Mouse (Mus musculus) neural tube, embryonic 14.5 days (tissue): ENCODE results near the gene Sirt6. TPM values are rescaled to one million over a fixed set of nuclear protein-coding genes. Genes with fewer than 3 reads are reported as not detected.
A peak's percentile ranks its signal among the peaks of the same experiment; 100 is the strongest.

Experiments
- ATAC-seq: fragments of 200-750 bp; cut with Nextera tagmentation; 2 replicates; pipeline ENCODE4 v1.8.0; 2017; ENCODE audit warnings: low read depth, mild to moderate bottlenecking, moderate TSS enrichment, moderate library complexity
- H3K27ac ChIP-seq: fragments of 300-500 bp; sonication (generic); 2 replicates; pipeline ENCODE4 v1.5.1; 2014; ENCODE audit warnings: low read depth, mild to moderate bottlenecking, control low read depth, low read length, moderate library complexity, mixed read lengths
- H3K27me3 ChIP-seq: fragments of 300-500 bp; sonication (generic); 2 replicates; pipeline ENCODE4 v1.6.1; 2014; ENCODE audit warnings: low read length; ENCODE audit not compliant: control insufficient read depth, insufficient read depth
- H3K36me3 ChIP-seq: fragments of 300-500 bp; sonication (generic); 2 replicates; pipeline ENCODE4 v1.6.1; 2014; ENCODE audit warnings: low read length, mixed read lengths; ENCODE audit not compliant: control insufficient read depth, insufficient read depth
- H3K4me1 ChIP-seq: fragments of 300-500 bp; sonication (generic); 2 replicates; pipeline ENCODE4 v1.6.1; 2014; ENCODE audit warnings: low read length; ENCODE audit not compliant: control insufficient read depth, insufficient read depth
- H3K4me2 ChIP-seq: fragments of 300-500 bp; sonication (generic); 2 replicates; pipeline ENCODE4 v1.6.1; 2014; ENCODE audit warnings: mild to moderate bottlenecking, low read depth, low read length, control low read depth
- H3K4me3 ChIP-seq: fragments of 300-500 bp; sonication (generic); 2 replicates; pipeline ENCODE4 v1.5.1; 2014; ENCODE audit warnings: low read depth, low read length, control low read depth, mixed read lengths
- H3K9ac ChIP-seq: fragments of 300-500 bp; sonication (generic); replicated peaks from 2 replicates; pipeline ENCODE4 v1.6.1; 2014; ENCODE audit warnings: low read depth, mild to moderate bottlenecking, control low read depth, low read length, mixed read lengths
- H3K9me3 ChIP-seq: fragments of 300-500 bp; sonication (generic); 2 replicates; pipeline ENCODE4 v1.6.1; 2016; ENCODE audit warnings: low read length; ENCODE audit not compliant: control insufficient read depth
- WGBS: fragments of 180-500 bp; shearing (Covaris S2); extraction: QIAGEN DNeasy Blood & Tissue Kit; methylation state at CpG from one replicate; pipeline ENCODE4 v1.1.7; 2014; 5-methylcytosine and 5-hydroxymethylcytosine counted together
- polyA plus RNA-seq: library from polyadenylated mRNA; unstranded; fragments of >200 nt; fragmentation: Nextera tagmentation; extraction: Ambion mirVana; gene quantifications from 2 replicates; pipeline ENCODE4 v1.2.1, GENCODE M21; 2014

The Sirt6 gene
- polyA plus RNA-seq, 1 experiment from 2014 or later, result 53.6 TPM

GRCm38 (mm10) chr10:81605974-81606751 is 21.4 kb downstream of the Sirt6 start, which contains the start of gene BC025920:
BC025920 (plus strand) TSS chr10:81606270.
- peak within 1 kb of the TSS; percentile 53 for H3K9ac ChIP-seq
- peaks cover 9% of the 10 kb centered on the region; the same call in 1 of the 2 replicates for H3K4me1 ChIP-seq
- H3K27me3 ChIP-seq, result no peaks in the 10 kb centered on the region
- no peaks in the 10 kb centered on the region for H3K9me3 ChIP-seq
- peak within 1 kb of the TSS; percentile 55 for H3K4me3 ChIP-seq
- peak; percentile 85 for ATAC-seq
- WGBS, result under 1% methylated on average over 39 of the region's 39 CpGs
- no peaks in the 10 kb centered on the region for H3K36me3 ChIP-seq
- peak within 1 kb of the TSS; percentile 89 for H3K4me2 ChIP-seq
- peak within 1 kb of the TSS; percentile 91 for H3K27ac ChIP-seq

GRCm38 (mm10) chr10:81605666-81605973 is 22.0 kb downstream of the Sirt6 start:
- Histone ChIP-seq H3K4me3 (peak overlapping the region; percentile 55), H3K27ac (peak overlapping the region; percentile 91)
- WGBS, result 3% methylated on average over 14 of the region's 14 CpGs

GRCm38 (mm10) chr10:81604968-81605665 is 22.5 kb downstream of the Sirt6 start:
- Histone ChIP-seq H3K4me2 (peak overlapping the region; percentile 71), H3K27ac (peak overlapping the region; percentile 91), H3K36me3 (no peaks in the 10 kb centered on the region), H3K4me1 (peaks cover 13% of the 10 kb centered on the region), H3K9me3 (no peaks in the 10 kb centered on the region), H3K27me3 (no peaks in the 10 kb centered on the region), H3K4me3 (peak overlapping the region; percentile 55), H3K9ac (peak overlapping the region; percentile 47; the same call in 1 of the 2 replicates)
- 19% methylated on average over 29 of the region's 29 CpGs for WGBS
- peak; percentile 31 for ATAC-seq

More at GRCm38 (mm10) chr10:81605666-81605973, 22.0 kb downstream of the Sirt6 start:
- Histone ChIP-seq H3K4me1 (peaks cover 12% of the 10 kb centered on the region), H3K9ac (peak overlapping the region; percentile 47), H3K36me3 (no peaks in the 10 kb centered on the region), H3K4me2 (peak overlapping the region; percentile 71), H3K27me3 (no peaks in the 10 kb centered on the region), H3K9me3 (no peaks in the 10 kb centered on the region)
- peak; percentile 22 for ATAC-seq

GRCm38 (mm10) chr10:81604019-81604967 is 23.3 kb downstream of the Sirt6 start:
- no peak overlapping the region for H3K4me3 ChIP-seq
- peak overlapping the region; percentile 1; the same call in 1 of the 2 replicates for H3K27ac ChIP-seq
- no peaks in the 10 kb centered on the region for H3K9me3 ChIP-seq
- H3K4me2 ChIP-seq, result peak overlapping the region; percentile 71; the same call in 1 of the 2 replicates
- H3K9ac ChIP-seq, result no peak overlapping the region
- H3K4me1 ChIP-seq, result peaks cover 13% of the 10 kb centered on the region
- ATAC-seq, result 0 out of 2 replicates have a peak, but pooled peaks have one; percentile 2
- H3K36me3 ChIP-seq, result no peaks in the 10 kb centered on the region
- H3K27me3 ChIP-seq, result no peaks in the 10 kb centered on the region
- 80% methylated on average over 12 of the region's 12 CpGs for WGBS

DNA sequence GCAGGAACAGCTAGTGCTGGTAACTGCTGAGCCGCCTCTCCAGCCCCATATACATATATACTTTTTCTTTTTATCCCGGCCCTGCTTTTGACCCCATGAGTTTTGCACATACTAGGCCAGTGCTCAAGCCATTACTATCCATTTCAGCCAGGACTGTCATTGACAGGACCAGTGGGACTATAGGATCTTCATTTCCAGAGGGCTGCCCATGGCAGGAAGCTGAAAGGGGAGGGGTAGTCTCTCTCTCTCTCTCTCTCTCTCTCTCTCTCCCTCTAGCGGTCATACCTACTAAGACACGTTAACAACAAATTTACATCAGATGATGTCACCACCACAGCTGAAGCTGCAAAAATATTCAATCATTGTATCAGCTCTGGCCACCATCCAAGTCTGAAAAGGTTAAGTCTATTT is 24.9 kb downstream of the Sirt6 start:
- H3K9ac ChIP-seq, result no peak overlapping the region
- H3K4me1 ChIP-seq, result peaks cover 13% of the 10 kb centered on the region
- H3K9me3 ChIP-seq, result no peaks in the 10 kb centered on the region
- ATAC-seq, result no peak
- no peaks in the 10 kb centered on the region for H3K36me3 ChIP-seq
- 12% methylated on average over 4 of the region's 4 CpGs for WGBS
- no peak overlapping the region for H3K4me3 ChIP-seq
- H3K4me2 ChIP-seq, result no peak overlapping the region
- H3K27me3 ChIP-seq, result no peaks in the 10 kb centered on the region; the same call in 1 of the 2 replicates
- H3K27ac ChIP-seq, result no peak overlapping the region

DNA sequence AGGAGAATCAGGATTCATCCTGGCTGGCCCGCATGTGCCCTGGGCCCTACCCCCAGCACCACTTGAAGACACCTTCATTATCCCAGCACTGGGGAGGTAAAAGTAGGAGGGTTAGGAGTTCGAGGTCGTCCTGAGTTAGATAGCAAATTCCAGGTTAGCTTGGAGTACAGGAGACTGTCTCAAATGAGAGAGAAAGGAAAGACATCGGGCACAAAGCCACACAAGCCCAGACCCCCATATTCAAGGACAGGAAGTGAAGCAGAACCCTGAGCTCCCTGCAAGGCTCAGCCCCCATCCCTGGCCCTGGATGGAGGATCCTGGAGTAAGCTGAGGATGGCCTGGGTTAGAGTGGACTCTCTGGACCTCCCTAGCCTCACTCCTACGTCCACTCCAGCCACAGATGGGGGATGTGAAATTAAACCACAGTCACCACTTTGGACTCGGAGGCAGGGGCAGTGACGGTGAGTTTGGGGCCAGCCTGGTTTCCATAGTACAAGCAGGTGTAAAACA is 26.1 kb downstream of the Sirt6 start:
- no peaks in the 10 kb centered on the region for H3K9me3 ChIP-seq
- no peak overlapping the region for H3K4me3 ChIP-seq
- H3K36me3 ChIP-seq, result no peaks in the 10 kb centered on the region
- no peaks in the 10 kb centered on the region; the same call in 1 of the 2 replicates for H3K27me3 ChIP-seq
- no peak overlapping the region for H3K9ac ChIP-seq
- H3K4me1 ChIP-seq, result peaks cover 20% of the 10 kb centered on the region
- H3K4me2 ChIP-seq, result peak overlapping the region; percentile 43; the same call in 1 of the 2 replicates
- peak; percentile 0; the same call in 1 of the 2 replicates for ATAC-seq
- WGBS, result 19% methylated on average over 7 of the region's 7 CpGs
- no peak overlapping the region for H3K27ac ChIP-seq

DNA sequence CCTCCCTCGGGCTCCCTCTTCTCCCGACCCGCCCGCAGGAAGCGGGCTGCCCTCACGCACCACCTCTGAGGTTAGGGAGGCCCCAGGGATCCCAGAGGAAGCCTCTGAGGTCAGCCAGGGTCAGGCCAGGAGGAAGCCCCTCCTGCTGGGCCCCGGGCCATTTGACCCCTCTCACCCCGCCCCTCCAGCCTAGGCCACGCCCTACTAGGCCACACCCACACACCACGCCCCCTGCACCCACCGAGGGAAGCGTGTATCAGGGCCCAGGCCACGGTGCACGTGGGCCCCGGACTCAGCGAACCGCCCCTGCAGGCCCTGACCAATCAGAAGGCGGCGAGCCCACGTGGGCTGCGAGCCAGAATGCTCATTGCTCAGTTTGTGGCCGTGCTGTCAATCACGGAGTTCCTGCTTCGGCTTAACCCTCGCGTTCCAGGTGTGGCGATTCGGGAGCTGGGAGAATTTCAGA is 26.8 kb downstream of the Sirt6 start, which contains the start of gene Tle6:
Tle6 (minus strand) TSS at position 336 of the 466 bp plus-strand sequence.
- WGBS, result 1% methylated on average over 28 of the region's 28 CpGs
- H3K9ac ChIP-seq, result no peak within 1 kb of the TSS; the same call in 1 of the 2 replicates
- no peaks in the 10 kb centered on the region for H3K36me3 ChIP-seq

DNA sequence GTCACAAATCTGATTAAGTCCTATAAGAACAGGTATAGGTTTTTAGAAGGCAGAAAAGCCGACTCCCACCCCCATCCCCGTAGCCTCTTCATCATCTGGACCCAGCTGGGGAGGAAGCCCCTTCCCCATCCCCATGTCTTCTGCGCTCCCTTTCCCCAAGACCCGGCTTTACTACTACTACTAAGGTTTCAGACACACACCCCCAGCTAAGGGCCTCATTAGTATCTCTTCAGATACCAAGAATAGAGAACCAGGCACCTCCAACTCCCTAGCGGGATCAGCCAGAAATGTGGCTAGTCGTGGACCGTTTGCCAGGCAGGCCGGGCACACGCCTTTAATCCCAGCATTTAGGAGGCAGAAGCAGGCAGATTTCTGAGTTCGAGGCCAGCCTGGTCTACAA is 27.5 kb downstream of the Sirt6 start:
- no peak for ATAC-seq
- Histone ChIP-seq H3K9ac (no peak overlapping the region), H3K4me1 (peaks cover 29% of the 10 kb centered on the region), H3K4me2 (no peak overlapping the region), H3K36me3 (no peaks in the 10 kb centered on the region), H3K27ac (no peak overlapping the region), H3K9me3 (no peaks in the 10 kb centered on the region), H3K4me3 (no peak overlapping the region), H3K27me3 (no peaks in the 10 kb centered on the region; the same call in 1 of the 2 replicates)
- 49% methylated on average over 10 of the region's 10 CpGs for WGBS

More for the DNA sequence above, 26.8 kb downstream of the Sirt6 start, which contains the start of gene Tle6:
- Histone ChIP-seq H3K4me1 (peaks cover 26% of the 10 kb centered on the region), H3K27me3 (no peaks in the 10 kb centered on the region; the same call in 1 of the 2 replicates), H3K4me3 (0 out of 2 replicates have a peak within 1 kb of the TSS, but pooled peaks have one; percentile 15), H3K9me3 (no peaks in the 10 kb centered on the region), H3K4me2 (peak within 1 kb of the TSS; percentile 43), H3K27ac (no peak within 1 kb of the TSS)
- ATAC-seq, result peak; percentile 74
